Mouse (Mus musculus): ENCODE measurements around the gene Gm7138. TPM values are rescaled to one million over a fixed set of nuclear protein-coding genes. Genes with fewer than 3 reads are reported as not detected.
"Not testable (repeated sequence)": the region's sequence is repeated elsewhere in the genome, so short reads cannot be mapped to it uniquely, and the experiment has no call there.

Gene Gm7138
- polyA plus RNA-seq, 1 experiment from 2014 or later, result not detected

DNA sequence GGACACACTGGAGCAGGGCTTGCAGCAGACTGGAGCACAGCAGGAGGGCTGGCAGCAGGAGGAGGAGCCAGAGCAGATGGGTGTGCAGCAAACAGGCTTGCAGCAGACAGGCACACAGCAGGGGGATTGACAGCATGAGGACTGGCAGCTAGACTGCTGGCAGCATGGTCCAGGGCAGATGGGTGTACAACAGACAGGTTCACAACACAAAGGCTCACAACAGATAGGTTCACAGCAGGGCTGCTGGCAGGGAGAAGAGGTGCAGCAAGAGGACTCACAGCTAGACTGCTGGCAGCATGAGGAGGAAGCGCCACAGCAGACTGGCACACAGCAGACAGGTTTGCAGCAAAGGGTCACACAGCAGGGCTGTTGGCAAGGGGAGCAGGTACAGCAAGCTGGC is 26.1 kb downstream of the Gm7138 start:
- not testable (repeated sequence) for DNase-seq (ENCODE audit: low spot score)

DNA sequence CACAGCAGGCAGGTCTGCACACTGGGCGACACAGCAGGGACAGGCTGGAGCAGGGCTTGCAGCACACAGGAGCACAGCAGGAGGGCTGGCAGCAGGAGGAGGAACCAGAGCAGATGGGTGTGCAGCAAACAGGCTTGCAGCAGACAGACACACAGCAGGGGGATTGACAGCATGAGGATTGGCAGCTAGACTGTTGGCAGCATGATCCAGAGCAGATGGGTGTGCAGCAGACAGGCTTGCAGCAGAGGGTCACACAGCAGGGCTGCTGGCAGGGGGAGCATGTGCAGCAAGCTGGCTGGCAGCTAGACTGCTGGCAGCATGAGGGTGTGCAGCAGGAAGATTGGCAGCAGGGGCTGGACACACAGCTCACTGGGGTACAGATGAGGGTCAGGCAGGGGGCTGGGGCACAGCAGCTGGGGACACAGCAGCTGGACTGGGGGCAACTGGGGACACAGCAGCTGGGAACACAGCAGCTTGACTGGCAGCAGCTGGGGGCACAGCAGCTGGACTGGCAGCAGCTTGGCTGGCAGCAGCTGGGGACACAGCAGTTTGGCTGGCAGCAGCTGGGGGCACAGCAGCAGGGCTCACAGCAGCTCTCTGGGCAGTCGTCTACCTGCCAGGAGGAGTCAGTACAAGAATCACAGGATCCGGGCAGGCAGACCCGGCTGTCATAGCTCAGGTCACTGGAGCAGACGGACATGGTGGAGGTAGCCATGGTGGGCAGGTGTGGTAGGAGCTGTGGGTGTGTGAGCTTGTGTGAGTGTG is 34.6 kb downstream of the Gm7138 start, which contains the start of gene Gm18596:
Gene Gm18596 (minus strand): TSS at position 715 of the 765 bp plus-strand sequence.
- not testable (repeated sequence) for DNase-seq (ENCODE audit: low spot score)

DNA sequence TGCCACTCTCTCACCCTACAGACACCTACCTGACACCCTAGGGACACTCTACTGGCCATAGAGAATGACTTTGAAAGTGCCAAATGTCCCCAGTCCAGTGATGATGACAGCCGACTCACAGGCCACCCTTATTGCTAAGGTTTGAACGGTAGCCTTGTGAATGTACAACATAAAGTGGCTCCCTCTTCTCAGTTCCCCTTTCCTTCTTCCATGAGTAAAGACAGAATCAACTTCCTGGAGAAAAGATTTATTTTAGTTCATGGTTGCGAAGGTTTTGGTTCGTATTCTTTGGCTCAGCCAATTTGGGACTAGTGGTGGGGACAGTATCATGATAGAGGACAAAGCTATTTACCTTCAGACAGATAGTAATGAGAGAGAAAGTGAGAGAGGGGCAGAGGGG is 37.8 kb downstream of the Gm7138 start:
- DNase-seq (ENCODE audit: low spot score), result no peak

DNA sequence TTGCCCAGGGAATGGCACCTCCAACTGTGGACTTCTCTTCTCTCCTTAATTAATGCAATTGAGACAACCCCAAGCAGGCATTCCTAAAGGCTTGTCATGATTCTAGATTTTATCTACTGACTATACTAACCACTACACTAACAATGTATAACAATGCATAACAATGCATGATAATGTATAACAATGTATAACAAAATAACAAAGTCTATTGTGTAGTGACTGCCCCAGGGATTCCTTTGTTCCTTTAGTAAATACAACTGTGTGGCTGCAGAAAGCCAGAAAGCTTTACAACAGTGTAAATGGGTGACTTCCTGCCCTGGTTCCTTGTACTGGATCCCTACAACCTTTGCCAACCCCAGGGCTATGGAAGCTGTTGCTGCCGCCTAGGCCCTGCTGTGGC is 40.8 kb downstream of the Gm7138 start:
- DNase-seq (ENCODE audit: low spot score), result no peak

DNA sequence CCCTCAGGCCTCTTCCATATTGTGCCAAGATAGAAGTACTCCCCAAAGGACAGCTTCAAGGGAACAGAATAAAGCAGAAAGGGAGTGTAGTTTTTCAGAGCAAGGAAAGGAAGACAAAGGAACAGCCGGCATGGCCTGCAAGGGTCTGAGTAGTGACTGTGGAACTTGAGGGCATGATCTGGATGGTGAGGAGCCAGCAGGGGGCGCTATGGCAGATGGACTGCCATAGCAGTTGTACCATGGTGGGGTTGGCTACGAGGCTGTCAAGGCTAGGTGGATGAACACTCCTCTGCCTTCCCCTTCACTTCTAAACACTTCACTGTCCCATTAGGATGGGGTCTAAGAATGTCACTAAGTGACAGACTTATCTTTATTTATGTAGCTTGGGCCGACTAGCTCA is 47.5 kb downstream of the Gm7138 start:
- DNase-seq (ENCODE audit: low spot score), result no peak

DNA sequence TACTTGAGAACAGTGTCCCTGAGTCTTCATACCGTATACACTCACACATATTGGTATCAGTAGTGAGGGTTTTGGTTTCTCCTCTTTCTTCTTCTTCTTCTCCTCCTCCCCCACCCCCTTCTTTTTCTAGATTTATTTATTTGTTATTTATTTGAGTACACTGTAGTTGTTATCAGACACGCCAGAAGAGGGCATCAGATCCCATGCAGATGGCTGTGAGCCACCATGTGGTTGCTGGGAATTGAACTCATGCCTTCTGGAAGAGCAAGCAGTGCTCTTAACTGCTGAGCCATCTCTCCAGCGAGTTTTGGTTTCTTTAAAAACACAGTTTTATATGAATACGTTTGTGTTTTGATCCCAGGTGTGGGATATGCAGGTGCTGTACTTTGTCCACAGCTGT is 48.5 kb downstream of the Gm7138 start:
- DNase-seq (ENCODE audit: low spot score), result no peak

Other genes starting within 250 kb of the Gm7138 start
- 121 and 126 TPM in 2 replicates for gene Itgb2, start 246.7 kb downstream of the Gm7138 start, polyA plus RNA-seq (2015; fragmentation: Nextera tagmentation; extraction: Ambion mirVana)
- gene Pttg1ip, start 195.2 kb downstream of the Gm7138 start, polyA plus RNA-seq (2015; fragmentation: Nextera tagmentation; extraction: Ambion mirVana), result 79.8 and 85.6 TPM in 2 replicates
- 251 and 259 TPM in 2 replicates for gene Sumo3, start 170.8 kb downstream of the Gm7138 start, polyA plus RNA-seq (2015; fragmentation: Nextera tagmentation; extraction: Ambion mirVana)
- gene Gm49325, start 170.7 kb downstream of the Gm7138 start, polyA plus RNA-seq (2015; fragmentation: Nextera tagmentation; extraction: Ambion mirVana), result 9.2 and 23.4 TPM in 2 replicates
- gene Ube2g2, start 154.7 kb downstream of the Gm7138 start, polyA plus RNA-seq (2015; fragmentation: Nextera tagmentation; extraction: Ambion mirVana), result 67.9 and 69.8 TPM in 2 replicates
- gene Tspear, start 90.4 kb downstream of the Gm7138 start, polyA plus RNA-seq (2015; fragmentation: Nextera tagmentation; extraction: Ambion mirVana), result 0.77 and 0.84 TPM in 2 replicates
- gene Gm19402, start 86.2 kb downstream of the Gm7138 start, polyA plus RNA-seq (2015; fragmentation: Nextera tagmentation; extraction: Ambion mirVana), result not detected in 2 replicates
- gene Gm9508, start 79.7 kb downstream of the Gm7138 start, polyA plus RNA-seq (2015; fragmentation: Nextera tagmentation; extraction: Ambion mirVana), result not detected in 2 replicates
- not detected in 2 replicates for gene Gm10272, start 70.3 kb downstream of the Gm7138 start, polyA plus RNA-seq (2015; fragmentation: Nextera tagmentation; extraction: Ambion mirVana)
- gene Gm10024, start 65.5 kb downstream of the Gm7138 start, polyA plus RNA-seq (2015; fragmentation: Nextera tagmentation; extraction: Ambion mirVana), result not detected in 2 replicates
- gene Gm10142, start 61.1 kb downstream of the Gm7138 start, polyA plus RNA-seq (2015; fragmentation: Nextera tagmentation; extraction: Ambion mirVana), result not detected in 2 replicates
- not detected in 2 replicates for gene Krtap12-1, start 56.3 kb downstream of the Gm7138 start, polyA plus RNA-seq (2015; fragmentation: Nextera tagmentation; extraction: Ambion mirVana)
- not detected in 2 replicates for gene Gm10100, start 50.5 kb downstream of the Gm7138 start, polyA plus RNA-seq (2015; fragmentation: Nextera tagmentation; extraction: Ambion mirVana)
- gene Gm18596, start 34.3 kb downstream of the Gm7138 start, polyA plus RNA-seq (2015; fragmentation: Nextera tagmentation; extraction: Ambion mirVana), result not detected in 2 replicates
- gene Gm9736, start 25.6 kb downstream of the Gm7138 start, polyA plus RNA-seq (2015; fragmentation: Nextera tagmentation; extraction: Ambion mirVana), result not detected in 2 replicates
- not detected in 2 replicates for gene Gm3233, start 17.3 kb downstream of the Gm7138 start, polyA plus RNA-seq (2015; fragmentation: Nextera tagmentation; extraction: Ambion mirVana)
- not detected in 2 replicates for gene Gm3238, start 5.6 kb downstream of the Gm7138 start, polyA plus RNA-seq (2015; fragmentation: Nextera tagmentation; extraction: Ambion mirVana)
- gene Gm3250, start 5.6 kb upstream of the Gm7138 start, polyA plus RNA-seq (2015; fragmentation: Nextera tagmentation; extraction: Ambion mirVana), result not detected in 2 replicates
- not detected in 2 replicates for gene Gm7137, start 11.3 kb upstream of the Gm7138 start, polyA plus RNA-seq (2015; fragmentation: Nextera tagmentation; extraction: Ambion mirVana)
- not detected in 2 replicates for gene Gm9639, start 18.1 kb upstream of the Gm7138 start, polyA plus RNA-seq (2015; fragmentation: Nextera tagmentation; extraction: Ambion mirVana)
- gene Gm19668, start 22.2 kb upstream of the Gm7138 start, polyA plus RNA-seq (2015; fragmentation: Nextera tagmentation; extraction: Ambion mirVana), result not detected in 2 replicates
- not detected in 2 replicates for gene Gm9507, start 34.9 kb upstream of the Gm7138 start, polyA plus RNA-seq (2015; fragmentation: Nextera tagmentation; extraction: Ambion mirVana)
- gene Gm2696, start 37.7 kb upstream of the Gm7138 start, polyA plus RNA-seq (2015; fragmentation: Nextera tagmentation; extraction: Ambion mirVana), result not detected in 2 replicates
- not detected in 2 replicates for gene Krtap10-4, start 50.2 kb upstream of the Gm7138 start, polyA plus RNA-seq (2015; fragmentation: Nextera tagmentation; extraction: Ambion mirVana)
- not detected in 2 replicates for gene Krtap10-10, start 59.0 kb upstream of the Gm7138 start, polyA plus RNA-seq (2015; fragmentation: Nextera tagmentation; extraction: Ambion mirVana)
- gene Gm36176, start 69.9 kb upstream of the Gm7138 start, polyA plus RNA-seq (2015; fragmentation: Nextera tagmentation; extraction: Ambion mirVana), result not detected in 2 replicates
- not detected in 2 replicates for gene Gm10318, start 75.9 kb upstream of the Gm7138 start, polyA plus RNA-seq (2015; fragmentation: Nextera tagmentation; extraction: Ambion mirVana)
- gene Gm3285, start 85.0 kb upstream of the Gm7138 start, polyA plus RNA-seq (2015; fragmentation: Nextera tagmentation; extraction: Ambion mirVana), result not detected in 2 replicates
- 1.2 TPM in 2 replicates for gene Lrrc3, start 125.6 kb upstream of the Gm7138 start, polyA plus RNA-seq (2015; fragmentation: Nextera tagmentation; extraction: Ambion mirVana)
- 18.1 and 21.8 TPM in 2 replicates for gene Trpm2, start 193.6 kb upstream of the Gm7138 start, polyA plus RNA-seq (2015; fragmentation: Nextera tagmentation; extraction: Ambion mirVana)
- 20.9 and 21.0 TPM in 2 replicates for gene 1810043G02Rik, start 201.6 kb upstream of the Gm7138 start, polyA plus RNA-seq (2015; fragmentation: Nextera tagmentation; extraction: Ambion mirVana)
- 41.1 and 45.5 TPM in 2 replicates for gene Pfkl, start 233.1 kb upstream of the Gm7138 start, polyA plus RNA-seq (2015; fragmentation: Nextera tagmentation; extraction: Ambion mirVana)

Data from thymus, postnatal 0 days (tissue).